16 mouse cellular contexts compared by ENCODE assay signal in genomic region chr1:164744499-164744898, GRCm38 (mm10). TPM values are rescaled to one million over a fixed set of nuclear protein-coding genes. Genes with fewer than 3 reads are reported as not detected.
"Had no signal": no experiment of that assay in that cellular context is flagged by ENCODE, and none has a peak within 500 bp of the region (broad histone marks: within the 10 kb centered on the region; RNA-seq: fewer than 3 reads in every experiment).

No protein-coding gene starts in this region.

- H3K4me1 ChIP-seq: embryonic facial prominence, embryonic 10.5 days; embryonic facial prominence, embryonic 12.5 days; embryonic facial prominence, embryonic 13.5 days; embryonic facial prominence, embryonic 15.5 days; forebrain, embryonic 10.5 days; heart, embryonic 10.5 days had no signal

- H3K4me2 ChIP-seq: embryonic facial prominence, embryonic 12.5 days; embryonic facial prominence, embryonic 13.5 days; embryonic facial prominence, embryonic 15.5 days; heart, embryonic 11.5 days had no signal

- H3K9me3 ChIP-seq: embryonic facial prominence, embryonic 10.5 days; embryonic facial prominence, embryonic 12.5 days; embryonic facial prominence, embryonic 13.5 days; embryonic facial prominence, embryonic 15.5 days; forebrain, embryonic 10.5 days; heart, embryonic 10.5 days had no signal

- H3K27ac ChIP-seq: embryonic facial prominence, embryonic 10.5 days; embryonic facial prominence, embryonic 12.5 days; embryonic facial prominence, embryonic 13.5 days; embryonic facial prominence, embryonic 15.5 days; forebrain, embryonic 10.5 days; gastrocnemius, adult 2 months; heart, adult 2 months; heart, embryonic 10.5 days had no signal

- DNase-seq: gastrocnemius, adult 2 months; gastrocnemius, postnatal 10 days; gastrocnemius, postnatal 14 days; gastrocnemius, postnatal 25 days; gastrocnemius, postnatal 36 days; heart, adult 11 months; heart, adult 2 months had no signal

- H3K4me3 ChIP-seq: embryonic facial prominence, embryonic 10.5 days; embryonic facial prominence, embryonic 12.5 days; embryonic facial prominence, embryonic 13.5 days; embryonic facial prominence, embryonic 15.5 days; erythroblast, embryonic 14.5 days; forebrain, embryonic 10.5 days; gastrocnemius, adult 2 months; heart, adult 2 months; heart, embryonic 10.5 days had no signal

- H3K36me3 ChIP-seq: embryonic facial prominence, embryonic 10.5 days; embryonic facial prominence, embryonic 12.5 days; embryonic facial prominence, embryonic 13.5 days; embryonic facial prominence, embryonic 15.5 days; forebrain, embryonic 10.5 days; heart, embryonic 10.5 days had no signal

- H3K9ac ChIP-seq: embryonic facial prominence, embryonic 12.5 days; embryonic facial prominence, embryonic 13.5 days; embryonic facial prominence, embryonic 15.5 days; forebrain, postnatal 0 days had no signal

- H3K27me3 ChIP-seq: embryonic facial prominence, embryonic 12.5 days; embryonic facial prominence, embryonic 13.5 days; embryonic facial prominence, embryonic 15.5 days had no signal

RNA-seq across cellular contexts. Expression of gene Dpt, which starts 51.9 kb away (rescaled TPM):
- polyA plus RNA-seq: forebrain, embryonic 10.5 days; heart, embryonic 10.5 days had no signal
